Comparison of ENCODE assay signal across 9 mouse cellular contexts in the genomic region with DNA sequence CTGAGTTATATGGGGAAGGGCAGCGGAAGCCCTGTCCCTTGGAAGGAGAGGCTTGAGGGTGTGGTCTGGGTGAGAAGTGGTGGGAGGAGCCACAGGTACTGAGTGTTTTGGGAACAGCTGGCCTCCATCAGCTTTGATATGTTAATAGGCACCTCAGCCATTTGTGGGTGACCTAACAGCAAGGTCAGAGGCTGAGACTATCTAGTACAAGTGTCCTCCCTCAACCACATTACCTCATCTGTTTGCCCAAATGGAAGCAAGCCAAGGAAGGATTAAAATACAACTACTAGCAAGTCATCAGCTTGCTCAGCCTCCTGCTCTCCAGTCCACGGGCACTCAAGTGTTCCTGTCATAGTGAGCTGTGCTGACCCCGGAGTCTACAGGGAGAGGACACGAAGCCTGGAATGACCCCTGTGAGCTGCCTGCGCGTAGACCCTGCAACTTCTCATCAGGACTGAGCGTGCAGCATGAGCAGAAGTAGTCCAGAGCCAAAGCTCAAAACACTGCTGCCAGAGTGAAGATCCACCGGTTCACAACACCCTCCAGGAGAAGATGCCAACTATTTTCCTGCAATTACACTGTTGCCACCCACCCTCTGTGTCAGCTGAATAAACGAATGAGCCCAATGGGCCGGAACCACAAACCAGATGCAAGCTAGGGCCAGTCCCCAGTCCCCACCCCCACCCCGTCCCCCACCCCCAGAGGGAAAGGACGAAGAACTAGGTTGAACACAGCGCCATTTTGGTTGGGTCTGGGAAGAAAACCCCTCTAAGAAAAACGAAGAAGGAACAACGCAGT.
DNase-seq lines count a peak whose midpoint lies in the region; ATAC-seq and TF ChIP-seq lines count a peak whose summit lies in the region.
"Had no signal": no experiment of that assay in that cellular context is flagged by ENCODE, and none has a peak within 500 bp of the region (broad histone marks: within the 10 kb centered on the region; RNA-seq: fewer than 3 reads in every experiment).

No protein-coding gene starts in this region.

- H3K4me2 ChIP-seq in intestine, embryonic 15.5 days (replicated peaks), result no peak overlapping the region
- H3K4me2 ChIP-seq in intestine, postnatal 0 days (replicated peaks; ENCODE audit: low read depth), result no peak overlapping the region
- H3K4me2 ChIP-seq: embryonic facial prominence, embryonic 15.5 days had no signal

- no peaks in the 10 kb centered on the region for H3K27me3 ChIP-seq in intestine, embryonic 15.5 days (replicated peaks)
- H3K27me3 ChIP-seq in intestine, postnatal 0 days (replicated peaks; ENCODE audit: control insufficient read depth, insufficient read depth, low read length), result no peaks in the 10 kb centered on the region
- H3K27me3 ChIP-seq in kidney, adult 2 months (replicated peaks; ENCODE audit: control insufficient read depth, insufficient read depth, low read length), result no peaks in the 10 kb centered on the region

- H3K4me1 ChIP-seq in intestine, embryonic 15.5 days (replicated peaks), result no peaks in the 10 kb centered on the region
- H3K4me1 ChIP-seq in intestine, postnatal 0 days (replicated peaks; ENCODE audit: control insufficient read depth, insufficient read depth, low read length), result no peaks in the 10 kb centered on the region
- H3K4me1 ChIP-seq in kidney, adult 2 months (ENCODE audit: control insufficient read depth, insufficient read depth, low read length), result peaks cover 3% of the 10 kb centered on the region; the same call in 1 of the 2 replicates
- H3K4me1 ChIP-seq: embryonic facial prominence, embryonic 15.5 days had no signal

- no peak overlapping the region for H3K4me3 ChIP-seq in intestine, embryonic 15.5 days (replicated peaks)
- no peak overlapping the region for H3K4me3 ChIP-seq in intestine, postnatal 0 days (ENCODE audit: low read depth, low read length)
- no peak overlapping the region for H3K4me3 ChIP-seq in kidney, adult 2 months (ENCODE audit: insufficient read depth, low read depth, low read length)
- H3K4me3 ChIP-seq: embryonic facial prominence, embryonic 15.5 days had no signal

- peak; percentile 84 for DNase-seq in heart, adult 8-10 months (ENCODE audit: low spot score)
- DNase-seq in kidney, adult 2 months, result peak; percentile 90
- DNase-seq in lung, postnatal 25 days (ENCODE audit: low spot score), result peak; percentile 77
- no peak for DNase-seq in urinary bladder, adult 18-20 months (ENCODE audit: low spot score in 2 of 2)
- DNase-seq in layer of hippocampus, adult 18-20 months (ENCODE audit: low spot score in 2 of 2), result no peak
- no peak for DNase-seq in cerebellum, adult 8-10 months

- no peak for TF ChIP-seq CTCF in intestine, postnatal 0 days (IDR thresholded peaks at IDR 0.05; ENCODE audit: low read depth)
- TF ChIP-seq CTCF in kidney, adult 2 months (conservative IDR thresholded peaks at IDR 0.05; ENCODE audit: insufficient read depth, insufficient read length, low read depth, low read length), result no peak

- no peak overlapping the region for H3K27ac ChIP-seq in intestine, embryonic 15.5 days
- no peak overlapping the region for H3K27ac ChIP-seq in intestine, postnatal 0 days (ENCODE audit: low read depth, low read length)
- H3K27ac ChIP-seq in kidney, adult 2 months (ENCODE audit: insufficient read depth, low read depth, low read length), result no peak overlapping the region
- H3K27ac ChIP-seq: embryonic facial prominence, embryonic 15.5 days had no signal

- TF ChIP-seq POLR2A in kidney, adult 2 months (IDR thresholded peaks at IDR 0.05; ENCODE audit: low read depth, low read length), result no peak

- no peaks in the 10 kb centered on the region for H3K36me3 ChIP-seq in intestine, embryonic 15.5 days
- no peaks in the 10 kb centered on the region for H3K36me3 ChIP-seq in intestine, postnatal 0 days (ENCODE audit: control insufficient read depth, insufficient read depth)
- H3K36me3 ChIP-seq in kidney, adult 2 months (ENCODE audit: control insufficient read depth, insufficient read depth, low read length), result no peaks in the 10 kb centered on the region
- H3K36me3 ChIP-seq: embryonic facial prominence, embryonic 15.5 days had no signal

- H3K9me3 ChIP-seq in intestine, embryonic 15.5 days, result no peaks in the 10 kb centered on the region
- H3K9me3 ChIP-seq in intestine, postnatal 0 days (ENCODE audit: control insufficient read depth), result no peaks in the 10 kb centered on the region
- H3K9me3 ChIP-seq: embryonic facial prominence, embryonic 15.5 days had no signal

- ATAC-seq in intestine, embryonic 15.5 days, result peak; percentile 34; the same call in 1 of the 2 replicates
- no peak; the same call in 1 of the 2 replicates for ATAC-seq in intestine, postnatal 0 days

- H3K9ac ChIP-seq in intestine, embryonic 15.5 days, result no peak overlapping the region
- H3K9ac ChIP-seq in intestine, postnatal 0 days (ENCODE audit: low read depth, low read length), result no peak overlapping the region
- H3K9ac ChIP-seq: embryonic facial prominence, embryonic 15.5 days had no signal

- 69% methylated on average over 15 of the region's 15 CpGs for WGBS in intestine, embryonic 15.5 days
- WGBS in intestine, postnatal 0 days, result 72% methylated on average over 15 of the region's 15 CpGs
- 41% methylated on average over 15 of the region's 15 CpGs for WGBS in kidney, adult 2 months

Comparison
In these comparisons a context has a peak if more than half of its experiments do, and no peak if none do; other contexts are left out.
1. DNase-seq: peak in heart, adult 8-10 months (single experiment), kidney, adult 2 months (single experiment) and lung, postnatal 25 days (single experiment); none in urinary bladder, adult 18-20 months (0 of 2), layer of hippocampus, adult 18-20 months (0 of 2) and cerebellum, adult 8-10 months (single experiment).